Mouse (Mus musculus): ENCODE measurements at regions not wholly inside any gene's neighbourhood (a gene's known extent, or its start where the extent isn't known, plus 50 kb on each side); places are given as distances from the start of the nearest gene placed in this dataset.

DNA sequence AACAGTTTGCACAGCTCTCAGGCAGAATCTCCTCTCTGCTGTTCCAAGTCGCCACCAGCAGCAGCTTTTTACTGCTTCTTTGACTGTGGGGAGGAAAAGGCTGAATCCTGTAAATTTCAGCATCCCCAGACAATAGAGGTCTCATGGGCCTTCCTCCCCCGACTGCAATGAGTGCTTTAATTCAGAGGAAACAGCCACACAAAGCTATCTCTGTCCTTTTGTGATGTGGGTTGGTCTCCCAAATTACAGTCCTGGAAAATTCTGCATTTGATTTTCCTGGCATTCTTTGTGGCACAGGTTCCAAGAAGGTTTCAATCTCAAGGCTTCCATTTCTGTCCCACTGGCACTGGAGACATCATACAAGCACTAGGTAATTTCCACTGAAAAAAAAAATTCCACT is 152.6 kb upstream of the Nmur2 start:
- Histone ChIP-seq H3K27me3 (ENCODE audit: insufficient read depth, low read length) (no peaks in the 10 kb centered on the region), H3K9me3 (ENCODE audit: low read length) (no peaks in the 10 kb centered on the region), H3K4me1 (ENCODE audit: insufficient read depth) (no peaks in the 10 kb centered on the region), H3K27ac (ENCODE audit: low read depth) (no peak overlapping the region), H3K36me3 (replicated peaks; ENCODE audit: insufficient read depth, low read length) (no peaks in the 10 kb centered on the region), H3K9ac (replicated peaks) (no peak overlapping the region), H3K4me3 (ENCODE audit: low read depth, low read length) (no peak overlapping the region), H3K4me2 (ENCODE audit: low read depth, low read length) (no peak overlapping the region)
- WGBS (ENCODE audit: insufficient replicate concordance) = 40% methylated on average over 2 of the region's 2 CpGs
- DNase-seq (no peak), ATAC-seq (no peak)
- no peak for TF ChIP-seq EP300 (IDR thresholded peaks at IDR 0.05; ENCODE audit: low read depth)
- TF ChIP-seq CTCF (IDR thresholded peaks at IDR 0.05; ENCODE audit: low read depth) = no peak

DNA sequence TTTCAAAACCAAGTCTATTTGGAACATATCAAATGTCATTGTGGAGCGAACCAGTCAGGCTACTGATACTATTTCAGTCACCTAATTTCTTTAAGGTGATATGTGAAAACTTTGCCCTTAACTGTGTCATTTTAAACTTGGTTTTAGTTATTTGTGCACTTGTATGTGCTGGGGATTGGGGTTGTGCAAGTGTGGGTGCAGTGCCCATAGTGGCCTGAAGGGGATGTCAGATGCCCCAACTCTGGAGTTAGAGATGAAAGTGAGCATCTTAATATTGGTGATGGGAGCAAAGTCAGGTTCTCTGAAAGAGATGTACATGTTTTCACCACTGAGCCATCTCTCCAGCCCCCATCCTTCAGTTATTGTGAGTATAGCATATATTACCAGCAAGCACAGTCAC is 133.1 kb upstream of the Nmur2 start:
- H3K36me3 ChIP-seq (replicated peaks; ENCODE audit: insufficient read depth, low read length) = no peaks in the 10 kb centered on the region
- 75% methylated on average over 1 of the region's 1 CpGs for WGBS (ENCODE audit: insufficient replicate concordance)
- no peak overlapping the region for H3K4me2 ChIP-seq (ENCODE audit: low read depth, low read length)
- DNase-seq (no peak), ATAC-seq (no peak)
- H3K4me1 ChIP-seq (ENCODE audit: insufficient read depth) = no peaks in the 10 kb centered on the region
- no peak overlapping the region for H3K27ac ChIP-seq (ENCODE audit: low read depth)
- no peak overlapping the region for H3K9ac ChIP-seq (replicated peaks)
- H3K4me3 ChIP-seq (ENCODE audit: low read depth, low read length) = no peak overlapping the region
- no peaks in the 10 kb centered on the region for H3K27me3 ChIP-seq (ENCODE audit: insufficient read depth, low read length)
- no peaks in the 10 kb centered on the region for H3K9me3 ChIP-seq (ENCODE audit: low read length)
- TF ChIP-seq CTCF (IDR thresholded peaks at IDR 0.05; ENCODE audit: low read depth) (no peak), EP300 (IDR thresholded peaks at IDR 0.05; ENCODE audit: low read depth) (no peak)

DNA sequence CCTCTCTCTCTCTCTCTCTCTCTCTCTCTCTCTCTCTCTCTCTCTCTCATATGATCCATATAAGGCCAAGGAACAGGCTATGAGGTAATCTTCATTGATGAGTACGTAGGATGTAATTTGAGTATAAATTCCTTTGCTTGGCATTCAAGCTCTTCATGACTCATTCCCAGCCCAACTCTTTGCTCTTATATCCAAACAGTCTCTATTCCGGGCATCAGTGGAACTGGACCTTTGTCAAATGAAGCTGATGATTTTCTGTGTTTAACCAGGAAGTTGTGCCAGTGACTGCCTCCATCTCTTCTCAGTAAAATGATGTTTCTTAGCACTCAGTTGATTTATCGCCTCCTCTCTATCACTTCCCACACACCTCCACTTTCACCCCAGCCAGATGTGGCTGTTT is 132.4 kb upstream of the Nmur2 start:
- Histone ChIP-seq H3K4me3 (ENCODE audit: low read depth, low read length) (no peak overlapping the region), H3K4me2 (ENCODE audit: low read depth, low read length) (no peak overlapping the region), H3K9me3 (ENCODE audit: low read length) (no peaks in the 10 kb centered on the region), H3K9ac (replicated peaks) (no peak overlapping the region), H3K36me3 (replicated peaks; ENCODE audit: insufficient read depth, low read length) (no peaks in the 10 kb centered on the region), H3K4me1 (ENCODE audit: insufficient read depth) (no peaks in the 10 kb centered on the region), H3K27ac (ENCODE audit: low read depth) (no peak overlapping the region), H3K27me3 (ENCODE audit: insufficient read depth, low read length) (no peaks in the 10 kb centered on the region)
- no peak for ATAC-seq
- 68% methylated on average over 3 of the region's 3 CpGs for WGBS (ENCODE audit: insufficient replicate concordance)
- TF ChIP-seq EP300 (IDR thresholded peaks at IDR 0.05; ENCODE audit: low read depth) = no peak
- TF ChIP-seq CTCF (IDR thresholded peaks at IDR 0.05; ENCODE audit: low read depth) = no peak
- DNase-seq = no peak

DNA sequence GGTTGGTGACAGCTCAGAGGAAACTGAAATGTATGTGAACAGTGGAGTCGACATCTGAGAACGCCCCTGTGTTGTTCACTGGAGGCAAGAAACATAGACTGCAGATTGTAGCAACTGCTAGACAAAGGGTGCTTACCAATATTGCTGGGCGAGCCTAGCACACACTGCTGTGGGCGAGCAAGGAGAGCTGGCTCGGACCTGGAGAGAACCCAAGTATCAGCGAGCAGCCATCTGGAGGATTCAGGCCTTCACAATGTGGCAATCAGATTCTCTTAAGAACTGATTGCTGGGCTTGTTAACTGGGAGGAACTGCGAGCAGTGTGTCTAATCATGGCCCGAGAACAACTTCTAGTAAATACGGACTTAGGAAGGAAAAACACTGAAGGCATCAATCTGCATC is 128.8 kb upstream of the Nmur2 start:
- Histone ChIP-seq H3K27ac (ENCODE audit: low read depth) (no peak overlapping the region), H3K27me3 (ENCODE audit: insufficient read depth, low read length) (no peaks in the 10 kb centered on the region), H3K4me2 (ENCODE audit: low read depth, low read length) (no peak overlapping the region), H3K9me3 (ENCODE audit: low read length) (no peaks in the 10 kb centered on the region), H3K36me3 (replicated peaks; ENCODE audit: insufficient read depth, low read length) (no peaks in the 10 kb centered on the region), H3K4me3 (ENCODE audit: low read depth, low read length) (no peak overlapping the region), H3K4me1 (ENCODE audit: insufficient read depth) (no peaks in the 10 kb centered on the region), H3K9ac (replicated peaks) (no peak overlapping the region)
- WGBS (ENCODE audit: insufficient replicate concordance) = 54% methylated on average over 9 of the region's 9 CpGs
- ATAC-seq (no peak), DNase-seq (no peak)
- TF ChIP-seq EP300 (IDR thresholded peaks at IDR 0.05; ENCODE audit: low read depth) (no peak), CTCF (IDR thresholded peaks at IDR 0.05; ENCODE audit: low read depth) (no peak)

DNA sequence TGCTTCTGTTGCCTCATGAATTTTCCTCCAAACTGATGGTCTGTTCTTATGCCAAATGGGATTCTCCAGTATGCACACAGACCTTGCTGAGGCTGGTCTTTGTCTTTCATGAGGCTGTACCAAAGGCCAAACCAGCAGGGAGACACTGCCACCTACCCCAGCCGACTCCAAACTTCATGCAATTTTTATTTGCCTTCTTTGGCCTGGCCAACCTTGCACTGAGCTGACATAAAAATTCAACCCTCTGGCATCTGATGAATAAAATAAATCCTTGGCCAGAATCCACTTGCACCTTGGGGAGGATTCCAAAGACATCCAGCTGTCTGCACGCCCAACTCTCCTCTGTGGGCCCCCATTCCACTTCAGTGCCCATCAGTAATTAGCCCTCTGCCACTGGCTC is 126.0 kb upstream of the Nmur2 start:
- TF ChIP-seq CTCF (IDR thresholded peaks at IDR 0.05; ENCODE audit: low read depth) (no peak), EP300 (IDR thresholded peaks at IDR 0.05; ENCODE audit: low read depth) (no peak)
- Histone ChIP-seq H3K4me2 (ENCODE audit: low read depth, low read length) (no peak overlapping the region), H3K4me3 (ENCODE audit: low read depth, low read length) (no peak overlapping the region), H3K36me3 (replicated peaks; ENCODE audit: insufficient read depth, low read length) (no peaks in the 10 kb centered on the region), H3K27me3 (ENCODE audit: insufficient read depth, low read length) (no peaks in the 10 kb centered on the region), H3K9ac (replicated peaks) (no peak overlapping the region), H3K9me3 (ENCODE audit: low read length) (no peaks in the 10 kb centered on the region), H3K27ac (ENCODE audit: low read depth) (no peak overlapping the region), H3K4me1 (ENCODE audit: insufficient read depth) (no peaks in the 10 kb centered on the region)
- DNase-seq (no peak), ATAC-seq (no peak)
- WGBS (ENCODE audit: insufficient replicate concordance) = 74% methylated on average over 2 of the region's 2 CpGs

DNA sequence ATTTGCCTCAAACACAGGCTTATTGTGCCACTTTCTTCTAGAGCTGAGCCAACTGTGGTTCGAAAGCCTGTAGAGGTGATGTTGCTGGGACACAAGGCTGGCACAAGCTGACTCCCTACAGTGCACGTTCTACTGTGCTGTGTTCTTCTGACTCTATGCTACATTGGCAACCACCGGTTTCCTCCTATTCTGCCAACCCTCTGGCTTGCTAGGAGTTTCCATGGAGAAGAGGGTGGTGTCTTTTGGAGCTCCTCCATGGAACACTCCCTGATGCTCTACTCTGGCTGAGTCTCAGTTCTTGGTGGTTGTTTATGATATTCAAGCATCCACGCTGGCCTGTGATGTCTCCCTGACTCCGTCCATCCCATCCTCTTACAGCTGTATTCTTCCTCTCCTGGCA is 124.9 kb upstream of the Nmur2 start:
- ATAC-seq (no peak), DNase-seq (no peak)
- H3K9me3 ChIP-seq (ENCODE audit: low read length) = no peaks in the 10 kb centered on the region
- no peak overlapping the region for H3K4me2 ChIP-seq (ENCODE audit: low read depth, low read length)
- WGBS (ENCODE audit: insufficient replicate concordance) = 70% methylated on average over 5 of the region's 5 CpGs
- no peak overlapping the region for H3K27ac ChIP-seq (ENCODE audit: low read depth)
- no peak overlapping the region for H3K9ac ChIP-seq (replicated peaks)
- no peaks in the 10 kb centered on the region for H3K36me3 ChIP-seq (replicated peaks; ENCODE audit: insufficient read depth, low read length)
- H3K4me1 ChIP-seq (ENCODE audit: insufficient read depth) = no peaks in the 10 kb centered on the region
- H3K4me3 ChIP-seq (ENCODE audit: low read depth, low read length) = no peak overlapping the region
- H3K27me3 ChIP-seq (ENCODE audit: insufficient read depth, low read length) = no peaks in the 10 kb centered on the region
- TF ChIP-seq CTCF (IDR thresholded peaks at IDR 0.05; ENCODE audit: low read depth) (no peak), EP300 (IDR thresholded peaks at IDR 0.05; ENCODE audit: low read depth) (no peak)

DNA sequence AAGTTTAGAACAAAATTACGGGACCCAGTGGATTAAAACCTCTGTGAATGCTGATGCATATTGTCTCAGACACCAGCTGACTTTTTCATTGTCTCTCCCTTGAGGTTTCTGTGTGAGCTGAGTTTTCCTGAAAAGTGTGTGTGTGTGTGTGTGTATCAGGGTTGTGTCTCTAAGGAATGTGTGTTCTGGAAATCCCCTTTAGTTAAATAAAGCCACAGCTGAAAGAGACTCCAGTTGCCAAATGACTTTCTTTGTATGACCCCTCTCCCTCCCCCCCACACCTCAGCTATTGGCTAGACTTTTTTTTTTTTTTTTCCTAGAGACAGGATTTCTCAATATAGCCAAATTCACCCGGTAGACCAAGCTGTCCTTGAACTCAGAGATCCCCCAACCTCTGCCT is 119.5 kb upstream of the Nmur2 start:
- WGBS (ENCODE audit: insufficient replicate concordance) = 47% methylated on average over 2 of the region's 2 CpGs
- Histone ChIP-seq H3K27me3 (ENCODE audit: insufficient read depth, low read length) (no peaks in the 10 kb centered on the region), H3K4me2 (ENCODE audit: low read depth, low read length) (no peak overlapping the region), H3K9ac (replicated peaks) (no peak overlapping the region), H3K36me3 (replicated peaks; ENCODE audit: insufficient read depth, low read length) (no peaks in the 10 kb centered on the region), H3K9me3 (ENCODE audit: low read length) (no peaks in the 10 kb centered on the region), H3K4me1 (ENCODE audit: insufficient read depth) (no peaks in the 10 kb centered on the region), H3K4me3 (ENCODE audit: low read depth, low read length) (no peak overlapping the region), H3K27ac (ENCODE audit: low read depth) (no peak overlapping the region)
- ATAC-seq (no peak), DNase-seq (no peak)
- TF ChIP-seq EP300 (IDR thresholded peaks at IDR 0.05; ENCODE audit: low read depth) (no peak), CTCF (IDR thresholded peaks at IDR 0.05; ENCODE audit: low read depth) (no peak)
